Mouse (Mus musculus) heart, adult 2 months (tissue): Measurements from ENCODE around the gene Morn3.

Experiments used
- CTCF ChIP-seq: fragments of 200-600 bp; IDR thresholded peaks from 2 replicates; pipeline ENCODE4 v1.8.1; 2022; ENCODE audit warnings: antibody characterized with exemption, mild to moderate bottlenecking, moderate library complexity
- POLR2A ChIP-seq: fragments of 200-500 bp; IDR thresholded peaks from 2 replicates; pipeline ENCODE4 v1.6.1; 2011; ENCODE audit warnings: mild to moderate bottlenecking, low read depth, low read length, control low read depth; ENCODE audit not compliant: insufficient read depth

DNA sequence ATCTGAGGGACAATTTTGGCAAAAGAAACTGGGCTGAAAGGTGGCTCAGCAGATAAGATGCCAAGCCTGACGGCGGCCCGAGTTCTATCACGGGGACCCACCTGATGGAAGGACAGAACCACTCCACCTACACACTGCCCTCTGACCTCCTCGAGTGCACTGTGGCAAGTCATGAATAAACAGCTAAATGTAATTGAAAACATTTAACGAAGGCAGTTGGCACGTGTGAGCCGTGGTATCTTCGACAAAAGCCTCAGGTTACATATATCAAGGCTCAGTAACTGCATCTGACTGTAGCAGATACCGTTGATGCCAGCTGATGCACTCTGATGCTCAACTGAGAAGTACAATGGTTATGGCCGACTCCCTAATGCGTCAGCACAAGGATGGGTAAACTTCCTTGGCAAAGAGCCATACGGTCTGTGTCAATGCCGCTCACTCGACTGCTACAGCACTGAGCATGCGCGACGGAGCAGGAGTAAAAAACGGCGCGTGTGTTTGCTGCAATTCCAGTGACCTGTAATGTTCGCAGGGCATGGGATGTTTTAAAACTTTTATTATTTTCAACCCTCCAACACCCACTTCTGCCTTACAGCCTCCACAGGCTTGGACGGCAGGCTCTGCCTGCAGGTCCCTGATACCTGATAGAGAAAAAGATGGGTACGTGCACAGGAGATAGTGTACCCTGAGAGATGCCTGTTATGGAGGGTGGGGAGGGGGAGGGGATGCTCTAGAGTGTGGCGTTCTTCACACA lies 47.6 kb upstream of the Morn3 start:
- TF ChIP-seq POLR2A = no peak
- no peak for TF ChIP-seq CTCF
